Mouse (Mus musculus) brain, adult 2 months (tissue): ENCODE measurements around the gene Rdm1.
"Not testable (repeated sequence)": the region's sequence is repeated elsewhere in the genome, so short reads cannot be mapped to it uniquely, and the experiment has no call there.

Experiments used
- DNase-seq: peaks from one replicate; pipeline ENCODE4 v3.0.0; 2011; ENCODE audit warnings: low read depth, low spot score

The Rdm1 gene

GRCm38 (mm10) chr11:101626995-101627856 is at the start of gene Rdm1:
Rdm1 (plus strand) TSS chr11:101627195.
- peak; percentile 91 for DNase-seq

- no peak for DNase-seq
Observed at GRCm38 (mm10) chr11:101581081-101581764, 45.8 kb upstream of the Rdm1 start.

GRCm38 (mm10) chr11:101582054-101583035 is 44.6 kb upstream of the Rdm1 start, which contains the start of gene Tmem106a:
Tmem106a (plus strand) TSS chr11:101582242.
- peak; percentile 25 for DNase-seq

GRCm38 (mm10) chr11:101583205-101583604 is 43.8 kb upstream of the Rdm1 start:
- DNase-seq, result no peak

GRCm38 (mm10) chr11:101585031-101585430 is 42.0 kb upstream of the Rdm1 start:
- not testable (repeated sequence) for DNase-seq

- no peak for DNase-seq
Observed at GRCm38 (mm10) chr11:101585805-101586204, 41.2 kb upstream of the Rdm1 start.

- peak; percentile 84 for DNase-seq
Observed at GRCm38 (mm10) chr11:101587676-101588075, 39.3 kb upstream of the Rdm1 start.

GRCm38 (mm10) chr11:101588868-101589267 is 38.1 kb upstream of the Rdm1 start:
- no peak for DNase-seq

GRCm38 (mm10) chr11:101589444-101589843 is 37.6 kb upstream of the Rdm1 start:
- DNase-seq, result peak; percentile 67

- no peak for DNase-seq
Observed at GRCm38 (mm10) chr11:101589989-101590624, 36.9 kb upstream of the Rdm1 start.

GRCm38 (mm10) chr11:101599156-101599555 is 27.8 kb upstream of the Rdm1 start, which contains the start of gene Gm11634:
Gm11634 (minus strand) TSS chr11:101599256.
- no peak for DNase-seq

GRCm38 (mm10) chr11:101602491-101602890 is 24.5 kb upstream of the Rdm1 start:
- DNase-seq, result peak; percentile 24

- no peak for DNase-seq
Observed at GRCm38 (mm10) chr11:101604116-101604515, 22.9 kb upstream of the Rdm1 start.

- peak; percentile 64 for DNase-seq
Observed at GRCm38 (mm10) chr11:101604531-101605453, 22.2 kb upstream of the Rdm1 start.

GRCm38 (mm10) chr11:101607134-101607533 is 19.9 kb upstream of the Rdm1 start:
- DNase-seq, result not testable (repeated sequence)

- no peak for DNase-seq
Observed at GRCm38 (mm10) chr11:101610445-101610844, 16.6 kb upstream of the Rdm1 start.

GRCm38 (mm10) chr11:101613596-101613995 is 13.4 kb upstream of the Rdm1 start:
- DNase-seq, result peak; percentile 29

- no peak for DNase-seq
Observed at GRCm38 (mm10) chr11:101614116-101614515, 12.9 kb upstream of the Rdm1 start.

- no peak for DNase-seq
Observed at GRCm38 (mm10) chr11:101615380-101615779, 11.6 kb upstream of the Rdm1 start.

GRCm38 (mm10) chr11:101616104-101616503 is 10.9 kb upstream of the Rdm1 start:
- DNase-seq, result no peak
